Mouse (Mus musculus) frontal cortex, postnatal 25 days (tissue): ENCODE results near the gene Cd84.
A peak's percentile ranks its signal among the peaks of the same experiment; 100 is the strongest.
"Not testable (repeated sequence)": the region's sequence is repeated elsewhere in the genome, so short reads cannot be mapped to it uniquely, and the experiment has no call there.

Experiments
- DNase-seq, 2 experiments: peaks; one replicate each; pipeline ENCODE4 v3.0.0; 2022; ENCODE audit warnings: low spot score in 2 of 2

Cd84 gene

GRCm38 (mm10) chr1:171839488-171839887 lies at the start of gene Cd84:
Gene Cd84 (plus strand): TSS chr1:171839697.
- no peak for DNase-seq

- no peak for DNase-seq
These were observed 48.0 kb upstream of the Cd84 start for GRCm38 (mm10) chr1:171791491-171791890.

- DNase-seq: no peak
These were observed 43.3 kb upstream of the Cd84 start for GRCm38 (mm10) chr1:171796185-171796584.

GRCm38 (mm10) chr1:171797840-171798239 lies 41.7 kb upstream of the Cd84 start:
- DNase-seq: no peak

- no peak for DNase-seq
These were observed 39.8 kb upstream of the Cd84 start for GRCm38 (mm10) chr1:171799648-171800047.

DNA sequence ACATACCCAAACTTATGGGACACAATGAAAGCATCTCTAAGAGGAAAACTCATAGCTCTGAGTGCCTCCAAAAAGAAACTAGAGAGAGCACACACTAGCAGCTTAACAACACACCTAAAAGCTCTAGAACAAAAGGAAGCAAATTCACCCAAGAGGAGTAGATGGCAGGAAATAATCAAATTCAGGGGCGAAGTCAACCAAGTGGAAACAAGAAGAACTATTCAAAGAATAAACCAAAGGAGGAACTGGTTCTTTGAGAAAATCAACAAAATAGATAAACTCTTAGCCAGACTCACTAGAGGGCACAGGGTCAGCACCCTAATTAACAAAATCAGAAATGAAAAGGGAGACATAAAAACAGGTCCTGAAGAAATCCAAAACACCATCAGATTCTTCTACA lies 28.4 kb upstream of the Cd84 start:
- not testable (repeated sequence) for DNase-seq

DNA sequence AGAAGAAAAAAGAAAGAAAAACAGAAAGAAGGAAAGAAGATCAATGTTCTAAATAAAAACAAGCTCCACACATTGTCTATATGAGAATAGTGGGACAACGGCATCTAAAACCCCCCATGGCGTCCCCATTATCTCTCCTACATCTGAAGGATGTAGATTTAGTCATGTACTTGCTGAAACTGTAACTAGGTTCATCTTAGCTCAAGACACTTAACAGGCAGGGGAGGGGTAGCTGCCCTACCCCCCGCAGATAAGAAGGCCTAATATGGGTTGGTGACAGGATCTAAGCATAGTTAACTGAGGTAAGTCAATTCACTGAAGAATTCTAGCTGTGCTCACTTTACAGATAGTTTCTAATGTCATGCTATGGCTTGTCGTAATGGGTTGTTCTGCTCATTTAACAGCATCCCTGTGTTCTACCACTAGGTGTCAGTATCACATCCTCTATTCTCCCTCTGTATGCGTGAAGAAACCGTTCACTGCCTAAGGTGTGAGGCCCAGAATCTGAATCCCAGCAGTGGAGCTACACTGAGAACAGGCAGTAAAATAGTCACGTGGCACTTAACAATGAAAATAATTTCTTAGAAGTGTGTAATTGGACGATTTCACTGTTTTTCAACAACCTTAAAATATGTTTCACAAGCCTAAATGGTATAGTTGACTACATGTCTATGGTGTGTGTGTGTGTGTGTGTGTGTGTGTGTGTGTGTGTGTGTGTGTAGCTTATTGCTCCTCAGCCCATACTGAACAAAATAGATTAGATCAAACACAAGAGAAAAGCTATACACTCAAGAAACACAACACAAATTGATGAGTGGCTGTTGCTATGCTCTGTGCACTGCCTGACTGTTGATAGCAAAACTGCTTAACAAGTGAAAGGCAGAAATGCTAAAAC lies 23.7 kb upstream of the Cd84 start:
- DNase-seq: peak in 1 of 2 experiments; percentile 26

- no peak for DNase-seq
These were observed 22.5 kb upstream of the Cd84 start for GRCm38 (mm10) chr1:171816991-171817390.

- no peak for DNase-seq
These were observed 18.2 kb upstream of the Cd84 start for GRCm38 (mm10) chr1:171821331-171821730.

DNA sequence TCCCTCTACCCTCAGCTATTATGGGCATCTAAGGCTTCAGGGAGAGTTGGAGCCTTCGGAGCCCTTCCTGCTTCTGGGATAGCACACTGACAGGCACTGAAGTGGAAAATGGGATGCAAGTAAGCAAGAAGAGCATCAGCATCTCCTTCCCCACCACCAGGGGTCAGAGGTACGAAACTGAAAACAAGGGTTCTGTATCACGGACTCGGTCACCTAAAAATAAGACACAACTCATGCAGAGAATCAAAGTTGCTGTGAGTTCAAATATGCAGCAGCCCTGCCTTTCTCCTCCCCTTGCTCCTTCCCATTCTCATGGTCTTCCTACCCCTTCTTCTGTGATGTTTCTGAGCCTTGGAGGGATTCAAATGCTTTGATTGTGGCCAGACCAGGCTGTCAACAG lies 14.0 kb upstream of the Cd84 start:
- no peak for DNase-seq

GRCm38 (mm10) chr1:171826164-171826563 lies 13.3 kb upstream of the Cd84 start:
- DNase-seq: no peak

GRCm38 (mm10) chr1:171827674-171828073 lies 11.8 kb upstream of the Cd84 start:
- no peak for DNase-seq

DNA sequence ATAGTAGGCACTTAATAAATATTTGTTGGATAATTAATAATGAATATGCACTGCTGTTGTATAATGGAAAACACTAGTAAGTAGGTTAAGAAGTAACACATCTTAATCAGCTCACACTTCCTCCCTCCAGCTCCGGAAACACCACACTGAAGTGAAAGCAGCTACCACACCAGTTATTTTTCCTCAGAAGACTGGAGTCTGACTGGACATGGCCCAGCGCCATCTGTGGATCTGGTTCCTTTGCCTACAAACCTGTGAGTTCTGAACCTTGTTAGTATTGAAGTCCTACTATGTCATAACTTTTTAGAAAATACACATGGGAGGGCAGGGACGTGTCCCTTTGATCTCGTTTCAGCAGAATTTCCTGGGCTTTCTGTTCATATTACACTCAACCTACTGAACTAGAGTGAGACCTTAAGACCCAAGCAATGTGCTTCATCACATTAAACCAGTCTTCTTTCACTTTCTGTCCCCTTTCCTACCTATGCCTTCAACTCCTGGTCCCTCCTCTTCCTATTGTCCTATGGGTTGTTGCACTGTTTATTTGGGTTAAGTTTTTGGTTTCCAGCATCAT lies 1.0 kb downstream of the Cd84 start:
- no peak for DNase-seq

- DNase-seq: no peak
These were observed 5.7 kb downstream of the Cd84 start for GRCm38 (mm10) chr1:171845035-171845754.

- DNase-seq: no peak
These were observed 8.7 kb downstream of the Cd84 start for GRCm38 (mm10) chr1:171848201-171848600.

DNA sequence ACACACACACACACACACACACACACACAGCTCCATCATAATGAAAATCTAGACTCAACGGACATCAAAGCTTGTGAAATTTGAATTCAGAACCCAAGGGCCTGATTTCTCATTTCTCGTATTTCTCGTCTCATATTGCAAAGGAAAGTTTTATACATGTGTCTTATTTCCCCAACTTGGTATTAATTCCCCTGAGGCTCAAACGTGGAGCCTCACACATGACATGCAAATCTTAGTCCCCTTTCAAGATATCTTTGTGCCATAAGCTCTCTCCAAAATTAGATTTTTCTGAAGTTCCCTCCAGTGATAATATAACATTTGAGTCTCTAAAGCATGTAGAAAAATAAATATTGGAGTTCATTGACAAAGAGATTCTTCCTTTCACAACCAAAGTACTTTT lies 9.3 kb downstream of the Cd84 start:
- no peak for DNase-seq

DNA sequence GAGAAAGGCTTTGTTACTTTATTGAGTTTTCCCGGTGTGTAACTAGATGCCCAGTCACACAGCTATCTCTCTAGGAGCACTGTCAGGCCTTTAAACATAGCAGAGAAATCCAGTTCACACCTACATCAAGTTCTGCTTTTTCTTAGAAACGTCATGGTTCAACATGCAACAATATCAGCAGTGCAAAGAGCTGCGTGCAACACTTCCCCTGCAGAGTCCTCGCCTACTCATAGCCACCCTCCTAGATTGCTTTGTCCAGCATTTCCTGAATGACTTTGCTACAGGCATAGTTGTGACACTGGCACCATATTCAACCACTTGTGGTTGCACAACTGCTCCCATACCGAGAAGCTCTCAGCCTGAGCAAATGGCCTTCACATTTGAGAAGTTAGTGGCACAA lies 10.0 kb downstream of the Cd84 start:
- no peak for DNase-seq

GRCm38 (mm10) chr1:171865467-171865866 lies 26.0 kb downstream of the Cd84 start:
- no peak for DNase-seq

- no peak for DNase-seq
These were observed 47.5 kb downstream of the Cd84 start for GRCm38 (mm10) chr1:171886989-171887388.

- DNase-seq: not testable (repeated sequence)
These were observed 55.9 kb downstream of the Cd84 start, which contains the start of gene Gm10521 for GRCm38 (mm10) chr1:171895364-171895763. Gene Gm10521 (plus strand): TSS chr1:171895664.

GRCm38 (mm10) chr1:171904011-171904410 lies 64.5 kb downstream of the Cd84 start:
- no peak for DNase-seq

GRCm38 (mm10) chr1:171915638-171916458 lies 76.4 kb downstream of the Cd84 start:
- DNase-seq: no peak
